Mouse (Mus musculus) left cerebral cortex, postnatal 14 days (tissue): ENCODE data around the gene P4ha2. TPM values are rescaled to one million over a fixed set of nuclear protein-coding genes. Genes with fewer than 3 reads are reported as not detected.

Source experiments
- DNase-seq, 2 experiments: peaks; one replicate each; pipeline ENCODE4 v3.0.0; 2021 to 2022; ENCODE audit warnings: low spot score in 2 of 2, mixed read lengths in 1 of 2
- intact Hi-C: fragments of 180-260 bp; cut with DNase I; formaldehyde crosslinking; loops from one replicate; pipeline ENCODE4 v1.15.1; 2025
- total RNA-seq, 2 experiments: library from RNA; stranded (reverse); gene quantifications; 2 replicates each; pipeline ENCODE4 v1.2.3; 2021

Gene P4ha2
- total RNA-seq, 2 experiments from 2014 or later, result 16.6 to 18.3 TPM

- no peak for DNase-seq
- intact Hi-C loops, result no loop called here
Observed at GRCm38 (mm10) chr11:54067318-54067995, 32.4 kb upstream of the P4ha2 start.

GRCm38 (mm10) chr11:54067996-54068519, 31.8 kb upstream of the P4ha2 start:
- no peak for DNase-seq
- intact Hi-C loops, result no loop called here

- intact Hi-C loops, result no loop called here
Observed at GRCm38 (mm10) chr11:54068520-54069371, 31.1 kb upstream of the P4ha2 start, which contains the start of gene Pdlim4. TSS of gene Pdlim4 (minus strand) at chr11:54069014.

GRCm38 (mm10) chr11:54071726-54072445, 28.0 kb upstream of the P4ha2 start:
- intact Hi-C loops, result no loop called here
- no peak for DNase-seq

More at GRCm38 (mm10) chr11:54068520-54069371, 31.1 kb upstream of the P4ha2 start, which contains the start of gene Pdlim4:
- DNase-seq, result no peak

GRCm38 (mm10) chr11:54073291-54073690, 26.6 kb upstream of the P4ha2 start:
- intact Hi-C loops, result no loop called here
- DNase-seq, result no peak

- intact Hi-C loops, result no loop called here
- no peak for DNase-seq
Observed at GRCm38 (mm10) chr11:54075353-54075752, 24.5 kb upstream of the P4ha2 start.

GRCm38 (mm10) chr11:54076101-54076500, 23.8 kb upstream of the P4ha2 start:
- no peak for DNase-seq
- intact Hi-C loops, result no loop called here

- DNase-seq, result no peak
- intact Hi-C loops, result no loop called here
Observed at GRCm38 (mm10) chr11:54080435-54080834, 19.5 kb upstream of the P4ha2 start.

GRCm38 (mm10) chr11:54082725-54083124, 17.2 kb upstream of the P4ha2 start:
- intact Hi-C loops, result no loop called here
- DNase-seq, result no peak

GRCm38 (mm10) chr11:54084976-54085375, 14.9 kb upstream of the P4ha2 start:
- no peak for DNase-seq
- intact Hi-C loops, result no loop called here

- intact Hi-C loops, result no loop called here
- no peak for DNase-seq
Observed at GRCm38 (mm10) chr11:54085816-54086215, 14.1 kb upstream of the P4ha2 start.

GRCm38 (mm10) chr11:54088253-54088946, 11.5 kb upstream of the P4ha2 start:
- DNase-seq, result peak in 1 of 2 experiments; percentile 64
- intact Hi-C loops, result loop anchor here (2.0 kb wide), 1 partner anchor 86 kb away; no protein-coding TSS in a partner anchor

- intact Hi-C loops, result loop anchor here (2.0 kb wide), 1 partner anchor 86 kb away; no protein-coding TSS in a partner anchor
- peak; percentile 73 to 78 for DNase-seq
Observed at GRCm38 (mm10) chr11:54088947-54089317, 11.0 kb upstream of the P4ha2 start.

GRCm38 (mm10) chr11:54090091-54090879, 9.6 kb upstream of the P4ha2 start:
- intact Hi-C loops, result no loop called here

GRCm38 (mm10) chr11:54091726-54092125, 8.2 kb upstream of the P4ha2 start:
- DNase-seq, result peak in 1 of 2 experiments; percentile 48
- intact Hi-C loops, result no loop called here

More at GRCm38 (mm10) chr11:54090091-54090879, 9.6 kb upstream of the P4ha2 start:
- no peak for DNase-seq

- intact Hi-C loops, result no loop called here
- no peak for DNase-seq
Observed at GRCm38 (mm10) chr11:54092188-54092587, 7.7 kb upstream of the P4ha2 start.

- intact Hi-C loops, result no loop called here
- DNase-seq, result peak in 1 of 2 experiments; percentile 65
Observed at GRCm38 (mm10) chr11:54093000-54093399, 6.9 kb upstream of the P4ha2 start.
